Mouse (Mus musculus): Measurements from ENCODE around the gene Lrig1. TPM values are rescaled to one million over a fixed set of nuclear protein-coding genes. Genes with fewer than 3 reads are reported as not detected.
A peak's percentile ranks its signal among the peaks of the same experiment; 100 is the strongest.

Gene Lrig1
- polyA plus RNA-seq, 1 experiment = 11.2 TPM

- H3K27me3 ChIP-seq (ENCODE audit: control insufficient read depth, insufficient read depth, insufficient read length) = no peaks in the 10 kb centered on the region
- no peak overlapping the region for H3K4me3 ChIP-seq (ENCODE audit: insufficient read depth, poor library complexity, severe bottlenecking)
- H3K36me3 ChIP-seq (ENCODE audit: control insufficient read depth, insufficient read depth) = no peaks in the 10 kb centered on the region
- no peak for TF ChIP-seq CEBPB (IDR thresholded peaks at IDR 0.05; ENCODE audit: low read depth)
- TF ChIP-seq MYOG (IDR thresholded peaks at IDR 0.05; ENCODE audit: control insufficient read depth, extremely low read depth, insufficient read length) = no peak
- TF ChIP-seq USF1 (IDR thresholded peaks at IDR 0.05; ENCODE audit: low read depth) = no peak
- no peak for TF ChIP-seq MYOD1 (IDR thresholded peaks at IDR 0.05; ENCODE audit: control insufficient read depth, insufficient read length, low read depth)
- no peak for TF ChIP-seq MAX (IDR thresholded peaks at IDR 0.05)
- no peak for TF ChIP-seq CTCF (IDR thresholded peaks at IDR 0.05; ENCODE audit: control insufficient read depth, insufficient read depth, insufficient read length)
- no peak for TF ChIP-seq FOSL1 (IDR thresholded peaks at IDR 0.05; ENCODE audit: insufficient read depth, low read length, poor library complexity, severe bottlenecking)
- H3ac ChIP-seq (ENCODE audit: control insufficient read depth, insufficient read length, low read depth) = no peak overlapping the region
- H3K79me3 ChIP-seq (ENCODE audit: low read depth) = peaks cover 22% of the 10 kb centered on the region
- H3K79me2 ChIP-seq (ENCODE audit: control insufficient read depth, insufficient read depth) = peaks cover 52% of the 10 kb centered on the region
Measured at GRCm38 (mm10) chr6:94685611-94686010, 14.3 kb downstream of the Lrig1 start.

DNA sequence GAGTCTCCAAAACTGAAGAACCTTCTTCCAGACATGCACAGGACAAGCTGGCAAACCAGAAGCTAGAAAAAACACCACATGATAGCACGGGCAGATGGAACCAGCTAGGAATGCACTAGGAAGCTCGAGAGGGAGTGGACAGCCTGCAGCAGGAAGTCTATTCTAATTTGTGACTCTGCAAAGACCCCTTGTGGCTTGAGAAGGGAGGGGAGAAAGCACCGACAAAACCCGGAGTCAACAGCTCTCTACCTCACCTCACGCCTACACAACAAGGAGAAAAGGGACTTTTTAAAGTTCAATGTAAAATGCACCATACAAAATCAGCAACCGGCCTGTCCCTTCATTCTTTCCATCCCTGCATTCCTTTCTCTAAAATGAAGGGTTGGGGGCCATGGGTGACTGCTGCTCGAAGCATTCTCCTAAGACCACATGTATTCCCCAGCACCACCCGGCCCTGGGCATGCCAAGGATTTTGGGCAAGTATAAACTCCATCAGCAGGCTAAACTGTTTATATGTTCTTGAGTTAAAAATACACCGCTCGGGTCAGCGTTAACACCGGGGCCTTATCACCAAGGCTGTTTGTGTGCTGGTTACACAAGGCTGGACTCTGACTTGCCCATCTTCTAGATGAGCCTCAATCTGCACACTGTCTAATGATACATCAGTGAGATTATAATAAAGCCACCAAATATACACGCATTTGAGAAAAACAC, 15.0 kb downstream of the Lrig1 start:
- no peaks in the 10 kb centered on the region for H3K36me3 ChIP-seq (ENCODE audit: control insufficient read depth, insufficient read depth)
- H3K27me3 ChIP-seq (ENCODE audit: control insufficient read depth, insufficient read depth, insufficient read length) = no peaks in the 10 kb centered on the region
- H3K79me2 ChIP-seq (ENCODE audit: control insufficient read depth, insufficient read depth) = peaks cover 54% of the 10 kb centered on the region
- TF ChIP-seq MYOD1 (IDR thresholded peaks at IDR 0.05; ENCODE audit: control insufficient read depth, insufficient read length, low read depth) (no peak), MAX (IDR thresholded peaks at IDR 0.05) (no peak), MYOG (IDR thresholded peaks at IDR 0.05; ENCODE audit: control insufficient read depth, extremely low read depth, insufficient read length) (no peak), USF1 (IDR thresholded peaks at IDR 0.05; ENCODE audit: low read depth) (no peak), CEBPB (IDR thresholded peaks at IDR 0.05; ENCODE audit: low read depth) (no peak), CTCF (IDR thresholded peaks at IDR 0.05; ENCODE audit: control insufficient read depth, insufficient read depth, insufficient read length) (no peak), FOSL1 (IDR thresholded peaks at IDR 0.05; ENCODE audit: insufficient read depth, low read length, poor library complexity, severe bottlenecking) (no peak)
- no peak overlapping the region for H3ac ChIP-seq (ENCODE audit: control insufficient read depth, insufficient read length, low read depth)
- H3K79me3 ChIP-seq (ENCODE audit: low read depth) = peaks cover 19% of the 10 kb centered on the region
- no peak overlapping the region for H3K4me3 ChIP-seq (ENCODE audit: insufficient read depth, poor library complexity, severe bottlenecking)

DNA sequence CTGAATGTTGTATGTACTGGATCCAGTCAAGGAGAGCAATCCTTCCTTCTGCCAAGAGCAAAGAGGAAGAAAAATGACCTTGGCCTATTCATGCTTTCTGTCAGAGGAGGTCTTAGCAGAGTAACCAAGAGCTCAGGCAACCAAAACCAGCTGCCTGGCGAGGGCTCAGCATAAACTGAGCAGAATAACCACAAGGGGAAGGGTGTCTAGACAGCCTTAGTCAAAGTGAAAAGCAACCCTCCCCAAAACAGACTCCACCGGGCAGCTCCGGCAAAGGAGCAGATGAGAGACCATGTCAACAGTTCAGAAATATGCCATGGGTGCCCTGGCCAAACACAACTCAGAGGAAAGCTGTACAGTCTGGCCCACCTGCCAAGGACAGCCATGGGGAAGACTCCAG, 16.3 kb downstream of the Lrig1 start:
- H3K79me2 ChIP-seq (ENCODE audit: control insufficient read depth, insufficient read depth) = peaks cover 63% of the 10 kb centered on the region
- no peak overlapping the region for H3ac ChIP-seq (ENCODE audit: control insufficient read depth, insufficient read length, low read depth)
- H3K4me3 ChIP-seq (ENCODE audit: insufficient read depth, poor library complexity, severe bottlenecking) = no peak overlapping the region
- peaks cover 21% of the 10 kb centered on the region for H3K79me3 ChIP-seq (ENCODE audit: low read depth)
- H3K27me3 ChIP-seq (ENCODE audit: control insufficient read depth, insufficient read depth, insufficient read length) = no peaks in the 10 kb centered on the region
- TF ChIP-seq MAX (IDR thresholded peaks at IDR 0.05) (no peak), CEBPB (IDR thresholded peaks at IDR 0.05; ENCODE audit: low read depth) (no peak), USF1 (IDR thresholded peaks at IDR 0.05; ENCODE audit: low read depth) (no peak), CTCF (IDR thresholded peaks at IDR 0.05; ENCODE audit: control insufficient read depth, insufficient read depth, insufficient read length) (no peak), MYOD1 (IDR thresholded peaks at IDR 0.05; ENCODE audit: control insufficient read depth, insufficient read length, low read depth) (no peak), MYOG (IDR thresholded peaks at IDR 0.05; ENCODE audit: control insufficient read depth, extremely low read depth, insufficient read length) (no peak), FOSL1 (IDR thresholded peaks at IDR 0.05; ENCODE audit: insufficient read depth, low read length, poor library complexity, severe bottlenecking) (no peak)
- H3K36me3 ChIP-seq (ENCODE audit: control insufficient read depth, insufficient read depth) = no peaks in the 10 kb centered on the region

DNA sequence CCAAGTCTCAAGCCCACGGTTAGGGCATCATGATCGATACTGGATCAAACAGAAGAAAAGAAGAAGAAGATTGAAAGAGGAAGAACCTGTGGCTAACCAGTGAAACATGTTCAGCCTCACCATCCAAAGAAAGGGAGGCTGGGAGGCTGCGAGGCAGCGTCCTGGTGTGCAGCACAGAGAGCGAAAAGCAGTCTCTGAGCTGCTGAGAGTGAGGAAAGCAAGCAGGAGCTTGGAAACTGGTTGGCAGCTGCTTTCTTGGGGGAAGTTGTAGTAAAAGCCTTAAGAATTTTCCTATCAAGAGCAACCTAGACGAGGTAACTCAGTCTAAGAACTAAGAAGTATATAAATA, 17.7 kb downstream of the Lrig1 start:
- H3K27me3 ChIP-seq (ENCODE audit: control insufficient read depth, insufficient read depth, insufficient read length) = no peaks in the 10 kb centered on the region
- no peak overlapping the region for H3ac ChIP-seq (ENCODE audit: control insufficient read depth, insufficient read length, low read depth)
- H3K36me3 ChIP-seq (ENCODE audit: control insufficient read depth, insufficient read depth) = no peaks in the 10 kb centered on the region
- H3K79me3 ChIP-seq (ENCODE audit: low read depth) = peaks cover 16% of the 10 kb centered on the region
- H3K4me3 ChIP-seq (ENCODE audit: insufficient read depth, poor library complexity, severe bottlenecking) = peak overlapping the region; percentile 28
- H3K79me2 ChIP-seq (ENCODE audit: control insufficient read depth, insufficient read depth) = peaks cover 66% of the 10 kb centered on the region
- no peak for TF ChIP-seq MAX (IDR thresholded peaks at IDR 0.05)
- TF ChIP-seq FOSL1 (IDR thresholded peaks at IDR 0.05; ENCODE audit: insufficient read depth, low read length, poor library complexity, severe bottlenecking) = no peak
- TF ChIP-seq CEBPB (IDR thresholded peaks at IDR 0.05; ENCODE audit: low read depth) = no peak
- TF ChIP-seq MYOD1 (IDR thresholded peaks at IDR 0.05; ENCODE audit: control insufficient read depth, insufficient read length, low read depth) = no peak

- H3K79me2 ChIP-seq (ENCODE audit: control insufficient read depth, insufficient read depth) = peaks cover 66% of the 10 kb centered on the region
- H3K4me3 ChIP-seq (ENCODE audit: insufficient read depth, poor library complexity, severe bottlenecking) = peak overlapping the region; percentile 28
Measured at GRCm38 (mm10) chr6:94681446-94682269, 18.3 kb downstream of the Lrig1 start.

More at GRCm38 (mm10) chr6:94681446-94682269, 18.3 kb downstream of the Lrig1 start:
- Histone ChIP-seq H3K79me3 (ENCODE audit: low read depth) (peaks cover 10% of the 10 kb centered on the region), H3K36me3 (ENCODE audit: control insufficient read depth, insufficient read depth) (no peaks in the 10 kb centered on the region), H3ac (ENCODE audit: control insufficient read depth, insufficient read length, low read depth) (peak overlapping the region; percentile 71), H3K27me3 (ENCODE audit: control insufficient read depth, insufficient read depth, insufficient read length) (no peaks in the 10 kb centered on the region)
- TF ChIP-seq CEBPB (IDR thresholded peaks at IDR 0.05; ENCODE audit: low read depth) (peak; percentile 28), MYOD1 (IDR thresholded peaks at IDR 0.05; ENCODE audit: control insufficient read depth, insufficient read length, low read depth) (no peak)
